Mouse (Mus musculus) forebrain, embryonic 15.5 days (tissue): ENCODE data around the gene Per2. TPM values are rescaled to one million over a fixed set of nuclear protein-coding genes. Genes with fewer than 3 reads are reported as not detected.

Source experiments
- ATAC-seq: fragments of 200-750 bp; cut with Nextera tagmentation; replicated peaks from 2 replicates; pipeline ENCODE4 v1.8.0; 2017; ENCODE audit warnings: mild to moderate bottlenecking, moderate TSS enrichment, moderate library complexity
- H3K27ac ChIP-seq: fragments of 300-500 bp; sonication (generic); replicated peaks from 2 replicates; pipeline ENCODE4 v1.5.1; 2015; ENCODE audit warnings: mild to moderate bottlenecking, inconsistent platforms
- H3K27me3 ChIP-seq: fragments of 300-500 bp; sonication (generic); 2 replicates; pipeline ENCODE4 v1.6.1; 2015; ENCODE audit warnings: inconsistent platforms
- H3K36me3 ChIP-seq: fragments of 300-500 bp; sonication (generic); 2 replicates; pipeline ENCODE4 v1.6.1; 2015; ENCODE audit warnings: mild to moderate bottlenecking, inconsistent platforms
- H3K4me1 ChIP-seq: fragments of 300-500 bp; sonication (generic); 2 replicates; pipeline ENCODE4 v1.6.1; 2015; ENCODE audit warnings: inconsistent platforms
- H3K4me2 ChIP-seq: fragments of 300-500 bp; sonication (generic); replicated peaks from 2 replicates; pipeline ENCODE4 v1.6.1; 2015; ENCODE audit warnings: mild to moderate bottlenecking, inconsistent platforms
- H3K4me3 ChIP-seq: fragments of 300-500 bp; sonication (generic); 2 replicates; pipeline ENCODE4 v1.5.1; 2015; ENCODE audit warnings: mild to moderate bottlenecking, inconsistent platforms
- H3K9ac ChIP-seq: fragments of 300-500 bp; sonication (generic); replicated peaks from 2 replicates; pipeline ENCODE4 v1.6.1; 2015; ENCODE audit warnings: mild to moderate bottlenecking, inconsistent platforms
- H3K9me3 ChIP-seq: fragments of 300-500 bp; sonication (generic); 2 replicates; pipeline ENCODE4 v1.6.1; 2016; ENCODE audit warnings: inconsistent platforms
- WGBS: fragments of 180-500 bp; shearing (Covaris S2); methylation state at CpG from one replicate; pipeline ENCODE4 v1.1.7; 2015; ENCODE audit warnings: mixed read lengths; 5-methylcytosine and 5-hydroxymethylcytosine counted together
- polyA plus RNA-seq: library from polyadenylated mRNA; unstranded; fragments of >200 nt; fragmentation: Nextera tagmentation; extraction: Ambion mirVana; gene quantifications from 2 replicates; pipeline ENCODE4 v1.2.1, GENCODE M21; 2015

Gene Per2
- polyA plus RNA-seq, 1 experiment from 2014 or later, result 4.5 TPM

DNA sequence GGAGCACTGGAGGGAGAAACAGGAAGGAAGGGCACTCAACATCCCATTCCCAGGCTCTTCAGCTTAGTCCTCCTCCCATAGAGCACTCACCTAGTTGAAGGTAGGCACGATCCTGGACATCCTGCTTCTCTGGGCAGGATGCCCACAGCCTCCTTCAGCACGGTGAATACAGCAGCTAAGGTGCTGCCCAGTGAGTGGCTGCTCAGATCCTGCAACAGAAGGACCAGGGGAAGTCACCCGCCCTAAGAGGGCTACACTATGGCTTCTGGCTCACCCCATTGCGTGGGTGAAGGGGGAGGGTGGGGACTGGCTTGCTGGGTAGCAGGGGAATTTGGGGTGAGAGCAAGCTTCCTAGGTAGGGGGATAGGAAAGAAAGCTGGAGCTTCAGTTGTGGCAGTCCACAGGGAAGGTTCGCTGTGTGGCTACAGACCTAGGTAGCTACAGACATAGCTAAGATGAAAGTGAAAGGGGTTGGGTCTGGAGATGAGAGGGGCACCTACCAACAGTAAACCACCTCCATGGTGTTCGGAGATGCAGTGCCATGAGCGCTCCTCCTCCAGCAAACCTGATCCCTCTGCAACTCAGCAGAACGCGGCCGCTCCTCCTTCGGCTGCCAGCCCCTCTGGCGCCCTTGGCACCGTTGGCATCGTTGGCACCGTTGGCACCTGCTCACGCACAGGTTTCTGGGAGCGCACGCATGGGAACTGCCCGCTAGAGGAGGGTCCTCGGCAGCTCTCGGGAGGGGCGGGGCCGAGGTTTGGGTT lies 53.5 kb downstream of the Per2 start:
- Histone ChIP-seq H3K27ac (no peak overlapping the region), H3K4me1 (no peaks in the 10 kb centered on the region), H3K9ac (no peak overlapping the region), H3K9me3 (no peaks in the 10 kb centered on the region), H3K27me3 (no peaks in the 10 kb centered on the region), H3K36me3 (no peaks in the 10 kb centered on the region), H3K4me2 (no peak overlapping the region; the same call in 1 of the 2 replicates), H3K4me3 (no peak overlapping the region)
- 0 out of 2 replicates have a peak, but pooled peaks have one; percentile 11 for ATAC-seq
- 49% methylated on average over 23 of the region's 23 CpGs for WGBS

- H3K27ac ChIP-seq, result no peak overlapping the region
Observed at GRCm38 (mm10) chr1:91404976-91405375, 54.1 kb downstream of the Per2 start.

GRCm38 (mm10) chr1:91398260-91399062 lies 60.7 kb downstream of the Per2 start, which contains the start of gene Ilkap:
Gene Ilkap (minus strand): TSS chr1:91398815.
- no peaks in the 10 kb centered on the region for H3K27me3 ChIP-seq
- peak within 1 kb of the TSS; percentile 88 for H3K9ac ChIP-seq
- peak within 1 kb of the TSS; percentile 87 for H3K27ac ChIP-seq
- 0 out of 2 replicates have a peak, but pooled peaks cover under 1% of the 10 kb centered on the region for H3K36me3 ChIP-seq
- peaks cover 33% of the 10 kb centered on the region for H3K4me1 ChIP-seq
- H3K9me3 ChIP-seq, result no peaks in the 10 kb centered on the region
- H3K4me2 ChIP-seq, result peak within 1 kb of the TSS; percentile 87
- under 1% methylated on average over 91 of the region's 91 CpGs for WGBS
- peak; percentile 97 for ATAC-seq
- H3K4me3 ChIP-seq, result peak within 1 kb of the TSS; percentile 86

More at GRCm38 (mm10) chr1:91404976-91405375, 54.1 kb downstream of the Per2 start:
- no peaks in the 10 kb centered on the region for H3K36me3 ChIP-seq
- no peak overlapping the region for H3K4me2 ChIP-seq
- no peak overlapping the region for H3K4me3 ChIP-seq
- no peak overlapping the region for H3K9ac ChIP-seq
- no peaks in the 10 kb centered on the region for H3K4me1 ChIP-seq
- no peaks in the 10 kb centered on the region for H3K27me3 ChIP-seq
- WGBS, result 23% methylated on average over 1 of the region's 1 CpGs
- H3K9me3 ChIP-seq, result no peaks in the 10 kb centered on the region
- no peak for ATAC-seq

- Histone ChIP-seq H3K4me3 (peak overlapping the region; percentile 86), H3K36me3 (peaks cover 4% of the 10 kb centered on the region; the same call in 1 of the 2 replicates), H3K27ac (peak overlapping the region; percentile 87), H3K4me1 (peaks cover 33% of the 10 kb centered on the region), H3K9me3 (no peaks in the 10 kb centered on the region), H3K4me2 (peak overlapping the region; percentile 87), H3K9ac (peak overlapping the region; percentile 88), H3K27me3 (no peaks in the 10 kb centered on the region)
- ATAC-seq, result no peak
- WGBS, result under 1% methylated on average over 12 of the region's 12 CpGs
Observed at GRCm38 (mm10) chr1:91397927-91398259, 61.2 kb downstream of the Per2 start.

GRCm38 (mm10) chr1:91390369-91390768 lies 68.8 kb downstream of the Per2 start:
- Histone ChIP-seq H3K27ac (no peak overlapping the region), H3K36me3 (peaks cover 65% of the 10 kb centered on the region), H3K4me3 (no peak overlapping the region), H3K9ac (no peak overlapping the region), H3K9me3 (no peaks in the 10 kb centered on the region), H3K4me1 (peaks cover 7% of the 10 kb centered on the region; the same call in 1 of the 2 replicates), H3K4me2 (no peak overlapping the region), H3K27me3 (no peaks in the 10 kb centered on the region)
- ATAC-seq, result no peak
- WGBS, result 97% methylated on average over 5 of the region's 5 CpGs

DNA sequence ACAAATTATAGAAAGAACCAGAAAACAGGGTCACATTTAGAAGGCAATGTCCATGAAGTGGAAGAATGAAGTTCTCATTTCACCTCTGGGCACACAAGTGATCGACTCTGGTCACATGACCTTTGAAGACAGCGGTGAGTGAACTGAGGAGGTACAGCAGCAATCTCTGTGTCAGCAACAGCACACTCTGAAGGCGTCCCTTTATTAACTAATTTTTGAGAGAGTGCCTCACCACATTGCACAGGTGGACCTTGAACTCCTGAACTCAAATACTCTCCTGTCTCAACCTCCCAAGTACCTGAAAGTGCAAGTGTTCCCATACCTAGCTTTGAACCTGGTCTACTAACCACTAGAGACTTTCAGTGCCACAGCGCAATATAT lies 78.0 kb downstream of the Per2 start:
- Histone ChIP-seq H3K9me3 (no peaks in the 10 kb centered on the region), H3K27me3 (no peaks in the 10 kb centered on the region), H3K36me3 (peaks cover 85% of the 10 kb centered on the region), H3K27ac (no peak overlapping the region), H3K4me3 (no peak overlapping the region), H3K4me1 (no peaks in the 10 kb centered on the region), H3K9ac (no peak overlapping the region), H3K4me2 (no peak overlapping the region)
- WGBS, result 98% methylated on average over 4 of the region's 4 CpGs
- no peak for ATAC-seq

DNA sequence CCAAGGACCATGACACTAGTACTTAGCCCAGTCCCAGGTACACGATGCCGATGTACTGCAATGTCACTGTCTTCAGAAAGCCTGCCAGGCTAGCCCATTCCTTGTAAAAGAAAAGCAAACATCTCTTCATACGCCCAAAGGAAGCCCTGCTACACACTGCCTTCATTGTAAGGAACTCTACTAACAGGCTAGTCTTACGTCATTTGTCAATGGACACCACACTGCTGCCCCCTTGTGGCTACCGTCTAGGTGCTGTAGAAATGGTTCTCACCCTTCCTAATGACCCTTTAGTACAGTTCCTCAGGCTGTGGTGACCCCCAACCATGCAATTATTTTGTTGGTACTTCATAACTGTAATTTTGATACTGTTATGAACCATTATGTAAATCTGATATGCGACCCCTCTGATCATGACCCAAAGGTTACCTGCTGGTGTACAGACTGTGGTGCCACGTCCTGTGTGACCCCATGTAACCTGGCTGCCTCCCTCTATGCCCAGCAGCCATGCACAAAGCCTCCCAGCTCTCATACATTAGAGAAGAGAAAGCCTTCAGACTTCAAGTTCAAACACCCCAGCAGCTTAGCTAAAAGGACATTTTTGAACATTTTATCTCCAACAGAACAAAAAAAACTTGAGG lies 78.6 kb downstream of the Per2 start:
- 0 out of 2 replicates have a peak, but pooled peaks have one; percentile 41 for ATAC-seq
- Histone ChIP-seq H3K36me3 (peaks cover 87% of the 10 kb centered on the region), H3K4me1 (no peaks in the 10 kb centered on the region), H3K9me3 (no peaks in the 10 kb centered on the region), H3K4me2 (no peak overlapping the region), H3K4me3 (no peak overlapping the region), H3K27ac (no peak overlapping the region), H3K9ac (no peak overlapping the region), H3K27me3 (no peaks in the 10 kb centered on the region)
- WGBS, result 58% methylated on average over 7 of the region's 7 CpGs

GRCm38 (mm10) chr1:91373414-91373835 lies 85.7 kb downstream of the Per2 start:
- H3K4me2 ChIP-seq, result no peak overlapping the region
- ATAC-seq, result no peak
- H3K27ac ChIP-seq, result no peak overlapping the region
- H3K36me3 ChIP-seq, result peaks cover 75% of the 10 kb centered on the region
- H3K27me3 ChIP-seq, result no peaks in the 10 kb centered on the region
- 94% methylated on average over 6 of the region's 6 CpGs for WGBS
- H3K9ac ChIP-seq, result no peak overlapping the region
- H3K4me3 ChIP-seq, result no peak overlapping the region
- no peaks in the 10 kb centered on the region for H3K4me1 ChIP-seq
- no peaks in the 10 kb centered on the region for H3K9me3 ChIP-seq

GRCm38 (mm10) chr1:91370055-91370454 lies 89.1 kb downstream of the Per2 start:
- Histone ChIP-seq H3K4me2 (no peak overlapping the region), H3K9me3 (no peaks in the 10 kb centered on the region), H3K9ac (no peak overlapping the region), H3K4me1 (peaks cover 12% of the 10 kb centered on the region), H3K27me3 (no peaks in the 10 kb centered on the region; the same call in 1 of the 2 replicates), H3K4me3 (no peak overlapping the region), H3K36me3 (peaks cover 41% of the 10 kb centered on the region), H3K27ac (no peak overlapping the region)
- ATAC-seq, result no peak
- 91% methylated on average over 23 of the region's 23 CpGs for WGBS

DNA sequence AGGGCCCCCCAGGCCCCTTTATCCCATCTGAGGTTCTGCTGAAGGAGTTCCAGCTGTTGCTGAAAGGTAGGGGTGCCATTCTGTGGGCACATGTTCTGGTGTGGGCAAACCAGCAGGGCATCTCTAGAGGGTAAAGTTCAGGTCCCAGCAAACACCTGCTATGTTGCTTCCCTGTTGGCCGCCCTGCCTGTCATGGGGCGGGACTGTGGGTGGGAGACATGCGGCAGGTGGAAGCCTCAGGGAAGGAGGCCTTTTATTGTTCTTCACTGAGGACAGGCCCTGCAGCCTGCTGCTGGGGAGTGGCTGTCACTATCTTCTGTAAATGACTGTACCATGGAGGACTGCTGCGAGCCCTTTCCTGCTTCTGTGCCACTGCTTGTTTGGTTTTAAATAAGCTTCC lies 89.7 kb downstream of the Per2 start:
- Histone ChIP-seq H3K4me1 (peaks cover 12% of the 10 kb centered on the region), H3K9ac (no peak overlapping the region), H3K27me3 (no peaks in the 10 kb centered on the region; the same call in 1 of the 2 replicates), H3K36me3 (peaks cover 34% of the 10 kb centered on the region), H3K4me3 (no peak overlapping the region), H3K27ac (no peak overlapping the region), H3K4me2 (no peak overlapping the region), H3K9me3 (no peaks in the 10 kb centered on the region)
- ATAC-seq, result no peak
- WGBS, result 83% methylated on average over 4 of the region's 4 CpGs

DNA sequence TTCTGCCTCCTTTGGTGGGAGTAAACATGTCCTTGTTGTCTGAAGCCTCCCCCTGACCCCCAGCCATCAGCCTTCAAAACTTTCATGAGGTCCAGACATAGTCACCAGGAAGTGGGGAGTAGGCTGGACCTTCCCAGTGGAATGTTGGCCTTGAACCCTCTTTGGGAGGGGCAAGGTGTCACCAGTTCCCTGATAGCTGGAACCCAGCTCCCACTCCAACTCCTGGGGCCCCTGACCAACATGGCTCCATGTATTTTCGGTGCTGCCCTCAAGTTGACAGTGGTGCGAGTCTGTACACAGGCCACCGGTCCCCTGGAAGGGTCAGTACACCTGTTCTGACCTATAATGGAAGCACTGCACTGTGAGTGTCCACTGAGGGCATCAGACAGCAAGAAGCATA lies 91.8 kb downstream of the Per2 start:
- Histone ChIP-seq H3K9ac (no peak overlapping the region), H3K27me3 (no peaks in the 10 kb centered on the region; the same call in 1 of the 2 replicates), H3K4me3 (no peak overlapping the region), H3K4me2 (no peak overlapping the region), H3K4me1 (peaks cover 12% of the 10 kb centered on the region), H3K27ac (no peak overlapping the region), H3K36me3 (peaks cover 15% of the 10 kb centered on the region), H3K9me3 (no peaks in the 10 kb centered on the region)
- ATAC-seq, result no peak
- WGBS, result 95% methylated on average over 3 of the region's 3 CpGs
